In the genomic region with DNA sequence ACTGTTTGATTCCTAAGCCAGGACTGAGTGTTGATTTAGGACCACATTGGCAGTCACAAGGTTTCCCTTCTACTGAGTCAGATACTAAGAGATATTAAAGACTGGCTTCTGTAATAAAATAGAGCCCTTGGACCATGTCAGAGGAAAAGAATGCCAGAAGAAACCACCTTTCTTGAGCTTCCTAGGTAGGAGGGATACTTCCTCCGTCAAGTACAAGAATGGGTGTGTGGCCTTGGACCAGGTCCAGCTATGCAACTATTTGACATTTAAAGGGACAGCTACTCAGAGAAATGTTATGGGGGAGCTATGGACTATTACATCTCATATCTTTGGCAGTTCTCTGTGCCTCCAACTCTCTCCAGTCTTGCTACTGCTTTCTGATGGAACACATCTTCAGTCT, we compare ENCODE assay signal across 15 mouse cellular contexts.
A peak's percentile ranks its signal among the peaks of the same experiment; 100 is the strongest.
DNase-seq lines count a peak whose midpoint lies in the region; ATAC-seq and TF ChIP-seq lines count a peak whose summit lies in the region.
"Had no signal": no experiment of that assay in that cellular context is flagged by ENCODE, and none has a peak within 500 bp of the region (broad histone marks: within the 10 kb centered on the region; RNA-seq: fewer than 3 reads in every experiment).

No protein-coding gene starts in this region.

- no peaks in the 10 kb centered on the region for H3K9me3 ChIP-seq in heart, postnatal 0 days (replicated peaks; ENCODE audit: control insufficient read depth, low read length)
- H3K9me3 ChIP-seq in heart, embryonic 10.5 days = no peaks in the 10 kb centered on the region
- H3K9me3 ChIP-seq: embryonic facial prominence, embryonic 12.5 days; forebrain, embryonic 15.5 days; hindbrain, embryonic 10.5 days; neural tube, embryonic 15.5 days had no signal

- TF ChIP-seq CTCF in heart, postnatal 0 days (IDR thresholded peaks at IDR 0.05; ENCODE audit: low read depth) = no peak

- H3K27ac ChIP-seq in heart, postnatal 0 days (ENCODE audit: low read depth) = no peak overlapping the region
- H3K27ac ChIP-seq in heart, embryonic 10.5 days = no peak overlapping the region
- H3K27ac ChIP-seq: embryonic facial prominence, embryonic 12.5 days; forebrain, embryonic 15.5 days; hindbrain, embryonic 10.5 days; neural tube, embryonic 15.5 days had no signal

- H3K36me3 ChIP-seq in heart, postnatal 0 days (replicated peaks; ENCODE audit: control insufficient read depth, insufficient read depth, low read length) = no peaks in the 10 kb centered on the region
- no peaks in the 10 kb centered on the region for H3K36me3 ChIP-seq in heart, embryonic 10.5 days
- H3K36me3 ChIP-seq: embryonic facial prominence, embryonic 12.5 days; forebrain, embryonic 15.5 days; hindbrain, embryonic 10.5 days; neural tube, embryonic 15.5 days had no signal

- ATAC-seq in heart, postnatal 0 days (ENCODE audit: insufficient read depth, low read depth) = 0 out of 2 replicates have a peak, but pooled peaks have one; percentile 17
- ATAC-seq: forebrain, embryonic 15.5 days had no signal

- no peak overlapping the region for H3K9ac ChIP-seq in heart, postnatal 0 days (replicated peaks; ENCODE audit: low read depth, low read length)
- H3K9ac ChIP-seq: embryonic facial prominence, embryonic 12.5 days; forebrain, embryonic 15.5 days; neural tube, embryonic 15.5 days had no signal

- peaks cover 11% of the 10 kb centered on the region for H3K4me1 ChIP-seq in heart, postnatal 0 days (ENCODE audit: control insufficient read depth, insufficient read depth)
- H3K4me1 ChIP-seq in heart, embryonic 10.5 days = peaks cover 16% of the 10 kb centered on the region

- no peaks in the 10 kb centered on the region for H3K27me3 ChIP-seq in heart, postnatal 0 days (ENCODE audit: control insufficient read depth, insufficient read depth, low read length)
- no peaks in the 10 kb centered on the region for H3K27me3 ChIP-seq in heart, embryonic 10.5 days (ENCODE audit: insufficient read depth, poor library complexity, severe bottlenecking)
- H3K27me3 ChIP-seq: embryonic facial prominence, embryonic 12.5 days; forebrain, embryonic 15.5 days; neural tube, embryonic 15.5 days had no signal

- no peak for DNase-seq in heart, postnatal 0 days (ENCODE audit: low spot score)
- no peak for DNase-seq in heart, embryonic 10.5 days (ENCODE audit: low spot score)
- peak; percentile 20 for DNase-seq in ovary, postnatal 14 days (ENCODE audit: low spot score)
- no peak for DNase-seq in ovary, postnatal 10 days (ENCODE audit: low spot score)
- peak; percentile 32 to 55 for DNase-seq in kidney, postnatal 4 days
- peak; percentile 65 for DNase-seq in lung, postnatal 36 days
- no peak for DNase-seq in layer of hippocampus, postnatal 14 days (ENCODE audit: low spot score in 2 of 2)
- no peak for DNase-seq in cerebellum, postnatal 25 days
- DNase-seq: cerebellum, adult 9-11 months; gastrocnemius, postnatal 25 days; thymus, postnatal 4 days had no signal

- TF ChIP-seq EP300 in heart, postnatal 0 days (IDR thresholded peaks at IDR 0.05; ENCODE audit: low read depth) = no peak

- H3K4me2 ChIP-seq in heart, postnatal 0 days (ENCODE audit: low read depth, low read length) = no peak overlapping the region
- H3K4me2 ChIP-seq: embryonic facial prominence, embryonic 12.5 days; forebrain, embryonic 15.5 days; neural tube, embryonic 15.5 days had no signal

- 9% methylated on average over 1 of the region's 1 CpGs for WGBS in heart, postnatal 0 days
- WGBS in heart, embryonic 10.5 days = 41% methylated on average over 1 of the region's 1 CpGs

- no peak overlapping the region for H3K4me3 ChIP-seq in heart, postnatal 0 days (ENCODE audit: low read depth, low read length)
- H3K4me3 ChIP-seq in heart, embryonic 10.5 days = no peak overlapping the region
- H3K4me3 ChIP-seq: embryonic facial prominence, embryonic 12.5 days; forebrain, embryonic 15.5 days; hindbrain, embryonic 10.5 days; neural tube, embryonic 15.5 days had no signal

Comparison
In these comparisons a context has a peak if more than half of its experiments do, and no peak if none do; other contexts are left out.
1. DNase-seq: peak in ovary, postnatal 14 days (single experiment), kidney, postnatal 4 days (2 of 2) and lung, postnatal 36 days (single experiment); none in heart, postnatal 0 days (single experiment), heart, embryonic 10.5 days (single experiment), ovary, postnatal 10 days (single experiment), layer of hippocampus, postnatal 14 days (0 of 2) and cerebellum, postnatal 25 days (0 of 2).